17 mouse cellular contexts compared by ENCODE assay signal in genomic region chr7:99160995-99161394, GRCm38 (mm10). TPM values are rescaled to one million over a fixed set of nuclear protein-coding genes. Genes with fewer than 3 reads are reported as not detected.
DNase-seq lines count a peak whose midpoint lies in the region; ATAC-seq and TF ChIP-seq lines count a peak whose summit lies in the region.
"Had no signal": no experiment of that assay in that cellular context is flagged by ENCODE, and none has a peak within 500 bp of the region (broad histone marks: within the 10 kb centered on the region; RNA-seq: fewer than 3 reads in every experiment).

No protein-coding gene starts in this region.

- intact Hi-C loops in heart, postnatal 36 days (cut with DNase I) = no loop called here

- H3K27ac ChIP-seq in heart, embryonic 10.5 days = peak overlapping the region; percentile 71; the same call in 1 of the 2 replicates
- peak overlapping the region; percentile 57; the same call in 1 of the 2 replicates for H3K27ac ChIP-seq in kidney, postnatal 0 days
- no peak overlapping the region for H3K27ac ChIP-seq in neural tube, embryonic 11.5 days (ENCODE audit: low read depth, low read length)
- no peak overlapping the region for H3K27ac ChIP-seq in neural tube, embryonic 15.5 days (replicated peaks)
- H3K27ac ChIP-seq in small intestine, adult 2 months (ENCODE audit: insufficient read depth, low read depth, low read length) = peak overlapping the region; percentile 89
- H3K27ac ChIP-seq: forebrain, embryonic 15.5 days; layer of hippocampus, adult 2 months had no signal

- no peak overlapping the region for H3K9ac ChIP-seq in kidney, postnatal 0 days (ENCODE audit: low read depth, low read length)
- no peak overlapping the region for H3K9ac ChIP-seq in neural tube, embryonic 11.5 days (ENCODE audit: low read length)
- H3K9ac ChIP-seq in neural tube, embryonic 15.5 days (replicated peaks) = no peak overlapping the region
- H3K9ac ChIP-seq: forebrain, embryonic 15.5 days; liver, embryonic 15.5 days had no signal

- H3K27me3 ChIP-seq in heart, embryonic 10.5 days (ENCODE audit: insufficient read depth, poor library complexity, severe bottlenecking) = 0 out of 2 replicates have a peak, but pooled peaks cover 5% of the 10 kb centered on the region
- no peaks in the 10 kb centered on the region for H3K27me3 ChIP-seq in kidney, postnatal 0 days (ENCODE audit: insufficient read depth, low read length)
- no peaks in the 10 kb centered on the region for H3K27me3 ChIP-seq in neural tube, embryonic 11.5 days (ENCODE audit: control insufficient read depth, insufficient read depth, low read length)
- no peaks in the 10 kb centered on the region for H3K27me3 ChIP-seq in neural tube, embryonic 15.5 days (replicated peaks)
- H3K27me3 ChIP-seq in small intestine, adult 2 months (ENCODE audit: control insufficient read depth, insufficient read depth, low read length) = no peaks in the 10 kb centered on the region
- H3K27me3 ChIP-seq: forebrain, embryonic 15.5 days; liver, embryonic 15.5 days had no signal

- H3K36me3 ChIP-seq in heart, embryonic 10.5 days = no peaks in the 10 kb centered on the region
- H3K36me3 ChIP-seq in kidney, postnatal 0 days (ENCODE audit: insufficient read depth, low read length) = no peaks in the 10 kb centered on the region
- H3K36me3 ChIP-seq in neural tube, embryonic 11.5 days (ENCODE audit: control insufficient read depth, insufficient read depth, low read length) = no peaks in the 10 kb centered on the region
- no peaks in the 10 kb centered on the region for H3K36me3 ChIP-seq in neural tube, embryonic 15.5 days
- H3K36me3 ChIP-seq in small intestine, adult 2 months (ENCODE audit: control insufficient read depth, insufficient read depth, low read length) = peaks cover 43% of the 10 kb centered on the region
- H3K36me3 ChIP-seq: forebrain, embryonic 15.5 days had no signal

- no peak overlapping the region for H3K4me2 ChIP-seq in kidney, postnatal 0 days (ENCODE audit: low read length)
- no peak overlapping the region for H3K4me2 ChIP-seq in neural tube, embryonic 11.5 days (ENCODE audit: low read depth)
- no peak overlapping the region for H3K4me2 ChIP-seq in neural tube, embryonic 15.5 days
- H3K4me2 ChIP-seq: forebrain, embryonic 15.5 days; liver, embryonic 15.5 days had no signal

- H3K4me1 ChIP-seq in heart, embryonic 10.5 days = peaks cover 72% of the 10 kb centered on the region
- H3K4me1 ChIP-seq in kidney, postnatal 0 days (replicated peaks; ENCODE audit: insufficient read depth, low read length) = peaks cover 11% of the 10 kb centered on the region
- peaks cover 5% of the 10 kb centered on the region; the same call in 1 of the 2 replicates for H3K4me1 ChIP-seq in neural tube, embryonic 11.5 days (ENCODE audit: control insufficient read depth, insufficient read depth, low read length)
- H3K4me1 ChIP-seq in neural tube, embryonic 15.5 days = peaks cover under 1% of the 10 kb centered on the region; the same call in 1 of the 2 replicates
- H3K4me1 ChIP-seq in small intestine, adult 2 months (ENCODE audit: control insufficient read depth, insufficient read depth, insufficient read length, low read length) = peaks cover 77% of the 10 kb centered on the region
- H3K4me1 ChIP-seq: forebrain, embryonic 15.5 days had no signal

- no peak for TF ChIP-seq CTCF in kidney, postnatal 0 days (IDR thresholded peaks at IDR 0.05; ENCODE audit: low read depth)
- peak; percentile 32; the same call in 1 of the 2 replicates for TF ChIP-seq CTCF in small intestine, adult 2 months (IDR thresholded peaks at IDR 0.05; ENCODE audit: extremely low read depth, insufficient read length, insufficient replicate concordance, low read depth, low read length)

- no peak; the same call in 1 of the 2 replicates for ATAC-seq in kidney, postnatal 0 days (replicated peaks; ENCODE audit: low FRiP score, low read depth)
- ATAC-seq in neural tube, embryonic 11.5 days (ENCODE audit: insufficient read depth, low FRiP score, low TSS enrichment) = no peak
- no peak for ATAC-seq in neural tube, embryonic 15.5 days (ENCODE audit: low FRiP score)
- ATAC-seq: activated CD4-positive, CD25-positive, alpha-beta regulatory T cell, adult 4 months; forebrain, embryonic 15.5 days had no signal

- TF ChIP-seq POLR2A in small intestine, adult 2 months (IDR thresholded peaks at IDR 0.05; ENCODE audit: low read depth, low read length) = no peak

- DNase-seq in heart, embryonic 10.5 days (ENCODE audit: low spot score) = no peak
- DNase-seq in heart, postnatal 36 days = no peak
- no peak for DNase-seq in kidney, postnatal 0 days (ENCODE audit: low spot score)
- DNase-seq in kidney, postnatal 36 days = no peak
- DNase-seq in neural tube, embryonic 11.5 days (ENCODE audit: low spot score) = peak; percentile 47
- DNase-seq in frontal cortex, postnatal 10 days (ENCODE audit: low spot score in 2 of 2) = no peak
- DNase-seq: cerebellum, adult 2 months; left cerebral cortex, postnatal 4 days; lung, postnatal 10 days had no signal

- no peak overlapping the region for H3K4me3 ChIP-seq in heart, embryonic 10.5 days
- H3K4me3 ChIP-seq in kidney, postnatal 0 days (replicated peaks; ENCODE audit: low read depth, low read length) = no peak overlapping the region
- no peak overlapping the region for H3K4me3 ChIP-seq in neural tube, embryonic 11.5 days (ENCODE audit: low read depth, low read length)
- H3K4me3 ChIP-seq in neural tube, embryonic 15.5 days (replicated peaks) = no peak overlapping the region
- peak overlapping the region; percentile 19; the same call in 1 of the 2 replicates for H3K4me3 ChIP-seq in small intestine, adult 2 months (ENCODE audit: low read depth, low read length)
- H3K4me3 ChIP-seq: erythroblast, embryonic 14.5 days; forebrain, embryonic 15.5 days; layer of hippocampus, adult 2 months; liver, embryonic 15.5 days; megakaryocyte, embryonic 14.5 days had no signal

- no peaks in the 10 kb centered on the region for H3K9me3 ChIP-seq in heart, embryonic 10.5 days
- no peaks in the 10 kb centered on the region for H3K9me3 ChIP-seq in kidney, postnatal 0 days (replicated peaks; ENCODE audit: low read length)
- H3K9me3 ChIP-seq in neural tube, embryonic 11.5 days (ENCODE audit: control insufficient read depth, low read length) = no peaks in the 10 kb centered on the region
- no peaks in the 10 kb centered on the region for H3K9me3 ChIP-seq in neural tube, embryonic 15.5 days (replicated peaks)
- H3K9me3 ChIP-seq: forebrain, embryonic 15.5 days; liver, embryonic 15.5 days; megakaryocyte, embryonic 14.5 days had no signal

- WGBS in heart, embryonic 10.5 days = 69% methylated on average over 7 of the region's 7 CpGs
- 79% methylated on average over 7 of the region's 7 CpGs for WGBS in kidney, postnatal 0 days
- 72% methylated on average over 7 of the region's 7 CpGs for WGBS in neural tube, embryonic 11.5 days
- WGBS in neural tube, embryonic 15.5 days = 49% methylated on average over 7 of the region's 7 CpGs
- 39% methylated on average over 7 of the region's 7 CpGs for WGBS in small intestine, adult 2 months

RNA-seq across cellular contexts. Expression of gene Uvrag, which starts 20.1 kb away (rescaled TPM):
- 15.2 and 17.0 TPM in 2 replicates for polyA plus RNA-seq in heart, embryonic 10.5 days (2016; fragmentation: Nextera tagmentation; extraction: Ambion mirVana)
- total RNA-seq in heart, postnatal 36 days (2021) = 10 to 100 TPM; 21.6 to 28.6 TPM
- 19.0 and 21.6 TPM in 2 replicates for polyA plus RNA-seq in kidney, postnatal 0 days (2015; fragmentation: Nextera tagmentation; extraction: Ambion mirVana)
- polyA plus RNA-seq in neural tube, embryonic 11.5 days (2014; fragmentation: Nextera tagmentation; extraction: Ambion mirVana) = 11.2 and 12.0 TPM in 2 replicates
- polyA plus RNA-seq in neural tube, embryonic 15.5 days (2015; fragmentation: Nextera tagmentation; extraction: Ambion mirVana) = 15.6 and 17.3 TPM in 2 replicates
- 14.8 and 28.2 TPM in 2 replicates for polyA plus RNA-seq in small intestine, adult 2 months (2012; rRNA removed)

RNA-seq across cellular contexts. Expression of gene Dgat2, which starts 21.5 kb away (rescaled TPM):
- 12.5 and 24.3 TPM in 2 replicates for polyA plus RNA-seq in heart, embryonic 10.5 days (2016; fragmentation: Nextera tagmentation; extraction: Ambion mirVana)
- 100 to 1,000 TPM; 395 to 404 TPM for total RNA-seq in heart, postnatal 36 days (2021)
- 53.1 and 57.3 TPM in 2 replicates for polyA plus RNA-seq in kidney, postnatal 0 days (2015; fragmentation: Nextera tagmentation; extraction: Ambion mirVana)
- 12.7 and 15.5 TPM in 2 replicates for polyA plus RNA-seq in neural tube, embryonic 11.5 days (2014; fragmentation: Nextera tagmentation; extraction: Ambion mirVana)
- polyA plus RNA-seq in neural tube, embryonic 15.5 days (2015; fragmentation: Nextera tagmentation; extraction: Ambion mirVana) = 23.1 and 24.9 TPM in 2 replicates
- polyA plus RNA-seq in small intestine, adult 2 months (2012; rRNA removed) = 159 and 234 TPM in 2 replicates

Comparison
In these comparisons a context has a peak if more than half of its experiments do, and no peak if none do; other contexts are left out.
1. H3K27ac ChIP-seq: peak in heart, embryonic 10.5 days (single experiment), kidney, postnatal 0 days (single experiment) and small intestine, adult 2 months (single experiment); none in neural tube, embryonic 11.5 days (single experiment) and neural tube, embryonic 15.5 days (single experiment).